Mouse (Mus musculus): ENCODE measurements around the gene Itga3. TPM values are rescaled to one million over a fixed set of nuclear protein-coding genes. Genes with fewer than 3 reads are reported as not detected.
A peak's percentile ranks its signal among the peaks of the same experiment; 100 is the strongest.

Itga3 gene
- 24.4 and 26.1 TPM in 2 replicates for polyA plus RNA-seq (2015; fragmentation: Nextera tagmentation; extraction: Ambion mirVana)

- H3K36me3 ChIP-seq (ENCODE audit: insufficient read depth, low read length) = no peaks in the 10 kb centered on the region
- DNase-seq (ENCODE audit: low spot score) = peak; percentile 85
- peaks cover 59% of the 10 kb centered on the region for H3K4me1 ChIP-seq (replicated peaks; ENCODE audit: insufficient read depth, low read length)
- H3K9me3 ChIP-seq (replicated peaks; ENCODE audit: low read length) = no peaks in the 10 kb centered on the region
- ATAC-seq (replicated peaks; ENCODE audit: low FRiP score, low read depth) = peak; percentile 68
- peak within 1 kb of the TSS; percentile 91 for H3K27ac ChIP-seq
- H3K9ac ChIP-seq (ENCODE audit: low read depth, low read length) = peak within 1 kb of the TSS; percentile 77
- WGBS = under 1% methylated on average over 44 of the region's 51 CpGs
- peak within 1 kb of the TSS; percentile 89 for H3K4me2 ChIP-seq (ENCODE audit: low read length)
- no peak for TF ChIP-seq CTCF (IDR thresholded peaks at IDR 0.05; ENCODE audit: low read depth)
- peak within 1 kb of the TSS; percentile 66 for H3K4me3 ChIP-seq (replicated peaks; ENCODE audit: low read depth, low read length)
- no peaks in the 10 kb centered on the region for H3K27me3 ChIP-seq (ENCODE audit: insufficient read depth, low read length)
These were observed at the start of gene Itga3 for GRCm38 (mm10) chr11:95076536-95077111. TSS of gene Itga3 (minus strand) at chr11:95076801.

GRCm38 (mm10) chr11:95125366-95125948 lies 48.9 kb upstream of the Itga3 start:
- 31% methylated on average over 7 of the region's 7 CpGs for WGBS
- no peak for TF ChIP-seq CTCF (IDR thresholded peaks at IDR 0.05; ENCODE audit: low read depth)
- Histone ChIP-seq H3K36me3 (ENCODE audit: insufficient read depth, low read length) (no peaks in the 10 kb centered on the region), H3K27ac (no peak overlapping the region), H3K4me3 (replicated peaks; ENCODE audit: low read depth, low read length) (no peak overlapping the region), H3K9me3 (replicated peaks; ENCODE audit: low read length) (no peaks in the 10 kb centered on the region), H3K9ac (ENCODE audit: low read depth, low read length) (no peak overlapping the region), H3K27me3 (ENCODE audit: insufficient read depth, low read length) (peaks cover 35% of the 10 kb centered on the region), H3K4me2 (ENCODE audit: low read length) (no peak overlapping the region), H3K4me1 (replicated peaks; ENCODE audit: insufficient read depth, low read length) (peaks cover 12% of the 10 kb centered on the region; the same call in 1 of the 2 replicates)
- DNase-seq (ENCODE audit: low spot score) (no peak), ATAC-seq (replicated peaks; ENCODE audit: low FRiP score, low read depth) (no peak)

GRCm38 (mm10) chr11:95122100-95122489 lies 45.5 kb upstream of the Itga3 start:
- Histone ChIP-seq H3K4me3 (replicated peaks; ENCODE audit: low read depth, low read length) (no peak overlapping the region), H3K9me3 (replicated peaks; ENCODE audit: low read length) (no peaks in the 10 kb centered on the region)
- 64% methylated on average over 6 of the region's 6 CpGs for WGBS

GRCm38 (mm10) chr11:95121161-95122099 lies 44.8 kb upstream of the Itga3 start:
- WGBS = 3% methylated on average over 62 of the region's 63 CpGs
- Histone ChIP-seq H3K9ac (ENCODE audit: low read depth, low read length) (0 out of 2 replicates have a peak overlapping the region, but pooled peaks have one; percentile 35), H3K4me2 (ENCODE audit: low read length) (peak overlapping the region; percentile 65), H3K27me3 (ENCODE audit: insufficient read depth, low read length) (peaks cover 49% of the 10 kb centered on the region), H3K4me3 (replicated peaks; ENCODE audit: low read depth, low read length) (peak overlapping the region; percentile 34), H3K4me1 (replicated peaks; ENCODE audit: insufficient read depth, low read length) (peaks cover 12% of the 10 kb centered on the region; the same call in 1 of the 2 replicates), H3K27ac (no peak overlapping the region), H3K36me3 (ENCODE audit: insufficient read depth, low read length) (no peaks in the 10 kb centered on the region), H3K9me3 (replicated peaks; ENCODE audit: low read length) (no peaks in the 10 kb centered on the region)
- TF ChIP-seq CTCF (IDR thresholded peaks at IDR 0.05; ENCODE audit: low read depth) = no peak
- ATAC-seq (replicated peaks; ENCODE audit: low FRiP score, low read depth) = no peak
- no peak for DNase-seq (ENCODE audit: low spot score)

More at GRCm38 (mm10) chr11:95122100-95122489, 45.5 kb upstream of the Itga3 start:
- Histone ChIP-seq H3K27me3 (ENCODE audit: insufficient read depth, low read length) (peaks cover 49% of the 10 kb centered on the region), H3K4me2 (ENCODE audit: low read length) (peak overlapping the region; percentile 65), H3K36me3 (ENCODE audit: insufficient read depth, low read length) (no peaks in the 10 kb centered on the region), H3K4me1 (replicated peaks; ENCODE audit: insufficient read depth, low read length) (peaks cover 12% of the 10 kb centered on the region; the same call in 1 of the 2 replicates), H3K27ac (no peak overlapping the region), H3K9ac (ENCODE audit: low read depth, low read length) (no peak overlapping the region)
- no peak for TF ChIP-seq CTCF (IDR thresholded peaks at IDR 0.05; ENCODE audit: low read depth)
- DNase-seq (ENCODE audit: low spot score) = no peak
- ATAC-seq (replicated peaks; ENCODE audit: low FRiP score, low read depth) = no peak

GRCm38 (mm10) chr11:95120633-95121020 lies 44.0 kb upstream of the Itga3 start:
- Histone ChIP-seq H3K27me3 (ENCODE audit: insufficient read depth, low read length) (peaks cover 49% of the 10 kb centered on the region), H3K4me3 (replicated peaks; ENCODE audit: low read depth, low read length) (peak overlapping the region; percentile 34), H3K4me2 (ENCODE audit: low read length) (peak overlapping the region; percentile 65), H3K9ac (ENCODE audit: low read depth, low read length) (no peak overlapping the region), H3K9me3 (replicated peaks; ENCODE audit: low read length) (no peaks in the 10 kb centered on the region), H3K27ac (no peak overlapping the region), H3K4me1 (replicated peaks; ENCODE audit: insufficient read depth, low read length) (peaks cover 12% of the 10 kb centered on the region; the same call in 1 of the 2 replicates), H3K36me3 (ENCODE audit: insufficient read depth, low read length) (no peaks in the 10 kb centered on the region)
- ATAC-seq (replicated peaks; ENCODE audit: low FRiP score, low read depth) (no peak), DNase-seq (ENCODE audit: low spot score) (no peak)
- no peak for TF ChIP-seq CTCF (IDR thresholded peaks at IDR 0.05; ENCODE audit: low read depth)
- 4% methylated on average over 21 of the region's 21 CpGs for WGBS
